Mouse (Mus musculus) lung, postnatal 0 days (tissue): ENCODE measurements around the gene Slc2a13. TPM values are rescaled to one million over a fixed set of nuclear protein-coding genes. Genes with fewer than 3 reads are reported as not detected.

Source experiments
- ATAC-seq: fragments of 200-750 bp; cut with Nextera tagmentation; 2 replicates; pipeline ENCODE4 v1.8.0; 2017; ENCODE audit warnings: moderate library complexity
- DNase-seq: peaks from one replicate; pipeline ENCODE4 v3.0.0-alpha.2; 2016; ENCODE audit warnings: low spot score
- H3K27ac ChIP-seq: fragments of 300-500 bp; sonication (generic); 2 replicates; pipeline ENCODE4 v1.5.1; 2014; ENCODE audit warnings: antibody characterized with exemption, mild to moderate bottlenecking, low read length, mixed read lengths
- H3K27me3 ChIP-seq: fragments of 300-500 bp; sonication (generic); replicated peaks from 2 replicates; pipeline ENCODE4 v1.6.1; 2014; ENCODE audit warnings: low read length, mixed read lengths; ENCODE audit not compliant: insufficient read depth
- H3K36me3 ChIP-seq: fragments of 300-500 bp; sonication (generic); 2 replicates; pipeline ENCODE4 v1.6.1; 2014; ENCODE audit warnings: low read length, mixed read lengths; ENCODE audit not compliant: insufficient read depth
- H3K4me1 ChIP-seq: fragments of 300-500 bp; sonication (generic); 2 replicates; pipeline ENCODE4 v1.6.1; 2014; ENCODE audit warnings: antibody characterized with exemption, low read depth, low read length, mixed read lengths; ENCODE audit not compliant: insufficient read depth
- H3K4me2 ChIP-seq: fragments of 300-500 bp; sonication (generic); replicated peaks from 2 replicates; pipeline ENCODE4 v1.6.1; 2014; ENCODE audit warnings: low read depth, mild to moderate bottlenecking, low read length, moderate library complexity, mixed read lengths
- H3K4me3 ChIP-seq: fragments of 300-500 bp; sonication (generic); 2 replicates; pipeline ENCODE4 v1.5.1; 2014; ENCODE audit warnings: low read depth, low read length
- H3K9ac ChIP-seq: fragments of 300-500 bp; sonication (generic); replicated peaks from 2 replicates; pipeline ENCODE4 v1.6.1; 2014; ENCODE audit warnings: low read depth, mild to moderate bottlenecking
- H3K9me3 ChIP-seq: fragments of 300-500 bp; sonication (generic); 2 replicates; pipeline ENCODE4 v1.6.1; 2016; ENCODE audit warnings: low read length, mixed read lengths
- CTCF ChIP-seq: IDR thresholded peaks from 2 replicates; pipeline ENCODE4 v1.5.1; 2016; ENCODE audit warnings: antibody characterized with exemption, mild to moderate bottlenecking
- EP300 ChIP-seq: IDR thresholded peaks from 2 replicates; pipeline ENCODE4 v1.6.1; 2016; ENCODE audit warnings: antibody characterized with exemption, mild to moderate bottlenecking, control low read depth
- WGBS: fragments of 180-500 bp; shearing (Covaris S2); extraction: QIAGEN DNeasy Blood & Tissue Kit; methylation state at CpG from one replicate; pipeline ENCODE4 v1.1.7; 2014; 5-methylcytosine and 5-hydroxymethylcytosine counted together
- polyA plus RNA-seq: library from polyadenylated mRNA; unstranded; fragments of >200 nt; fragmentation: Nextera tagmentation; extraction: Ambion mirVana; gene quantifications from 2 replicates; pipeline ENCODE4 v1.2.1, GENCODE M21; 2015

The Slc2a13 gene
- polyA plus RNA-seq, 1 experiment from 2014 or later: 1.1 TPM

GRCm38 (mm10) chr15:91395165-91395564, 177.9 kb downstream of the Slc2a13 start:
- H3K9me3 ChIP-seq: no peaks in the 10 kb centered on the region
- no peak for ATAC-seq
- no peak for TF ChIP-seq CTCF
- no peak for TF ChIP-seq EP300
- H3K4me1 ChIP-seq: no peaks in the 10 kb centered on the region
- H3K27me3 ChIP-seq: no peaks in the 10 kb centered on the region
- H3K36me3 ChIP-seq: no peaks in the 10 kb centered on the region
- no peak overlapping the region for H3K4me3 ChIP-seq
- no peak overlapping the region for H3K4me2 ChIP-seq
- no peak overlapping the region for H3K9ac ChIP-seq
- H3K27ac ChIP-seq: no peak overlapping the region
- 80% methylated on average over 4 of the region's 4 CpGs for WGBS
- DNase-seq: no peak

GRCm38 (mm10) chr15:91383694-91384093, 189.4 kb downstream of the Slc2a13 start:
- DNase-seq (no peak), ATAC-seq (no peak)
- no peak overlapping the region for H3K27ac ChIP-seq
- WGBS: 56% methylated on average over 1 of the region's 1 CpGs
- H3K4me1 ChIP-seq: no peaks in the 10 kb centered on the region
- H3K4me2 ChIP-seq: no peak overlapping the region
- no peaks in the 10 kb centered on the region for H3K9me3 ChIP-seq
- no peaks in the 10 kb centered on the region for H3K36me3 ChIP-seq
- H3K9ac ChIP-seq: no peak overlapping the region
- H3K4me3 ChIP-seq: no peak overlapping the region
- no peak for TF ChIP-seq CTCF
- no peak for TF ChIP-seq EP300
- no peaks in the 10 kb centered on the region for H3K27me3 ChIP-seq

GRCm38 (mm10) chr15:91382606-91383005, 190.5 kb downstream of the Slc2a13 start:
- 84% methylated on average over 2 of the region's 2 CpGs for WGBS
- H3K36me3 ChIP-seq: no peaks in the 10 kb centered on the region
- no peaks in the 10 kb centered on the region for H3K4me1 ChIP-seq
- H3K4me3 ChIP-seq: no peak overlapping the region
- H3K4me2 ChIP-seq: no peak overlapping the region
- no peaks in the 10 kb centered on the region for H3K9me3 ChIP-seq
- DNase-seq (no peak), ATAC-seq (no peak)
- H3K27ac ChIP-seq: no peak overlapping the region
- TF ChIP-seq EP300 (no peak), CTCF (no peak)
- H3K9ac ChIP-seq: no peak overlapping the region
- no peaks in the 10 kb centered on the region for H3K27me3 ChIP-seq

GRCm38 (mm10) chr15:91381864-91382263, 191.2 kb downstream of the Slc2a13 start:
- 76% methylated on average over 1 of the region's 1 CpGs for WGBS
- Histone ChIP-seq H3K4me2 (no peak overlapping the region), H3K27me3 (no peaks in the 10 kb centered on the region), H3K4me1 (no peaks in the 10 kb centered on the region), H3K9me3 (no peaks in the 10 kb centered on the region), H3K9ac (no peak overlapping the region), H3K36me3 (no peaks in the 10 kb centered on the region), H3K4me3 (no peak overlapping the region), H3K27ac (no peak overlapping the region)
- ATAC-seq: no peak
- TF ChIP-seq EP300: no peak
- TF ChIP-seq CTCF: no peak
- DNase-seq: no peak

- DNase-seq (peak; percentile 76), ATAC-seq (peak; percentile 67)
- WGBS: 10% methylated on average over 8 of the region's 8 CpGs
Observed at GRCm38 (mm10) chr15:91378751-91379325, 194.2 kb downstream of the Slc2a13 start.

GRCm38 (mm10) chr15:91377568-91377967, 195.5 kb downstream of the Slc2a13 start:
- DNase-seq: no peak
- H3K27ac ChIP-seq: no peak overlapping the region
- WGBS: 87% methylated on average over 11 of the region's 11 CpGs
- H3K4me2 ChIP-seq: no peak overlapping the region
- H3K4me1 ChIP-seq: no peaks in the 10 kb centered on the region
- no peaks in the 10 kb centered on the region for H3K9me3 ChIP-seq
- TF ChIP-seq CTCF (no peak), EP300 (no peak)
- H3K36me3 ChIP-seq: no peaks in the 10 kb centered on the region
- ATAC-seq: no peak
- no peak overlapping the region for H3K4me3 ChIP-seq
- H3K27me3 ChIP-seq: no peaks in the 10 kb centered on the region
- H3K9ac ChIP-seq: no peak overlapping the region

More at GRCm38 (mm10) chr15:91378751-91379325, 194.2 kb downstream of the Slc2a13 start:
- no peak overlapping the region for H3K4me2 ChIP-seq
- no peaks in the 10 kb centered on the region for H3K9me3 ChIP-seq
- H3K9ac ChIP-seq: no peak overlapping the region
- H3K27me3 ChIP-seq: no peaks in the 10 kb centered on the region
- H3K27ac ChIP-seq: no peak overlapping the region
- H3K4me1 ChIP-seq: no peaks in the 10 kb centered on the region
- no peak for TF ChIP-seq EP300
- TF ChIP-seq CTCF: no peak
- H3K4me3 ChIP-seq: no peak overlapping the region
- H3K36me3 ChIP-seq: no peaks in the 10 kb centered on the region

GRCm38 (mm10) chr15:91377105-91377504, 196.0 kb downstream of the Slc2a13 start:
- Histone ChIP-seq H3K4me1 (no peaks in the 10 kb centered on the region), H3K27me3 (no peaks in the 10 kb centered on the region), H3K4me3 (no peak overlapping the region), H3K9me3 (no peaks in the 10 kb centered on the region), H3K4me2 (no peak overlapping the region), H3K27ac (no peak overlapping the region), H3K36me3 (no peaks in the 10 kb centered on the region), H3K9ac (no peak overlapping the region)
- peak; percentile 42; the same call in 1 of the 2 replicates for ATAC-seq
- WGBS: 67% methylated on average over 11 of the region's 11 CpGs
- no peak for TF ChIP-seq EP300
- no peak for TF ChIP-seq CTCF
- DNase-seq: peak; percentile 49
